Mouse (Mus musculus) C2C12 (cell line): ENCODE measurements around the gene Sp7.

ENCODE experiments used
- CEBPB ChIP-seq: IDR thresholded peaks from one replicate; pipeline ENCODE4 v1.6.1; 2011; ENCODE audit warnings: low read depth, mild to moderate bottlenecking, control low read depth, moderate library complexity
- CTCF ChIP-seq: IDR thresholded peaks from one replicate; pipeline ENCODE4 v1.5.1; 2011; ENCODE audit not compliant: control insufficient read depth, insufficient read depth, insufficient read length
- FOSL1 ChIP-seq: IDR thresholded peaks from one replicate; pipeline ENCODE4 v1.8.0; 2011; ENCODE audit warnings: mild to moderate bottlenecking, low read length; ENCODE audit not compliant: poor library complexity, insufficient read depth, severe bottlenecking
- MAX ChIP-seq: IDR thresholded peaks from one replicate; pipeline ENCODE4 v1.6.1; 2011; ENCODE audit warnings: mild to moderate bottlenecking, control low read depth
- MYOD1 ChIP-seq: IDR thresholded peaks from one replicate; pipeline ENCODE4 v1.6.1; 2011; ENCODE audit warnings: low read depth; ENCODE audit not compliant: control insufficient read depth, insufficient read length
- MYOG ChIP-seq: IDR thresholded peaks from one replicate; pipeline ENCODE4 v1.6.1; 2011; ENCODE audit not compliant: control insufficient read depth, insufficient read length; ENCODE audit errors: extremely low read depth
- USF1 ChIP-seq: IDR thresholded peaks from one replicate; pipeline ENCODE4 v1.6.1; 2011; ENCODE audit warnings: low read depth, mild to moderate bottlenecking, control low read depth, moderate library complexity

- TF ChIP-seq CTCF (peak; percentile 22), USF1 (no peak), MAX (no peak), MYOG (no peak), CEBPB (no peak), MYOD1 (no peak), FOSL1 (no peak)
Observed at GRCm38 (mm10) chr15:102404608-102405488, 37.9 kb upstream of the Sp7 start.
